Mouse (Mus musculus) lung, embryonic 16.5 days (tissue): ENCODE measurements around the gene Fbxo22. TPM values are rescaled to one million over a fixed set of nuclear protein-coding genes. Genes with fewer than 3 reads are reported as not detected.
A peak's percentile ranks its signal among the peaks of the same experiment; 100 is the strongest.
"Not testable (repeated sequence)": the region's sequence is repeated elsewhere in the genome, so short reads cannot be mapped to it uniquely, and the experiment has no call there.

ENCODE experiments used
- ATAC-seq: fragments of 200-750 bp; cut with Nextera tagmentation; 2 replicates; pipeline ENCODE4 v1.8.0; 2017; ENCODE audit warnings: low read depth, mild to moderate bottlenecking, moderate library complexity
- H3K27ac ChIP-seq: fragments of 300-500 bp; sonication (generic); 2 replicates; pipeline ENCODE4 v1.5.1; 2014; ENCODE audit warnings: mild to moderate bottlenecking, control low read depth, low read length
- H3K27me3 ChIP-seq: fragments of 300-500 bp; sonication (generic); 2 replicates; pipeline ENCODE4 v1.6.1; 2014; ENCODE audit warnings: low read depth, low read length, mixed read lengths; ENCODE audit not compliant: control insufficient read depth, insufficient read depth
- H3K36me3 ChIP-seq: fragments of 300-500 bp; sonication (generic); 2 replicates; pipeline ENCODE4 v1.6.1; 2014; ENCODE audit warnings: low read length; ENCODE audit not compliant: control insufficient read depth, insufficient read depth
- H3K4me1 ChIP-seq: fragments of 300-500 bp; sonication (generic); replicated peaks from 2 replicates; pipeline ENCODE4 v1.6.1; 2014; ENCODE audit warnings: low read length, mixed read lengths; ENCODE audit not compliant: control insufficient read depth, insufficient read depth
- H3K4me2 ChIP-seq: fragments of 300-500 bp; sonication (generic); 2 replicates; pipeline ENCODE4 v1.6.1; 2014; ENCODE audit warnings: low read depth, low read length, control low read depth
- H3K4me3 ChIP-seq: fragments of 300-500 bp; sonication (generic); 2 replicates; pipeline ENCODE4 v1.5.1; 2014; ENCODE audit warnings: mild to moderate bottlenecking, low read length, control low read depth
- H3K9ac ChIP-seq: fragments of 300-500 bp; sonication (generic); 2 replicates; pipeline ENCODE4 v1.6.1; 2014; ENCODE audit warnings: low read length, control low read depth
- H3K9me3 ChIP-seq: fragments of 300-500 bp; sonication (generic); 2 replicates; pipeline ENCODE4 v1.6.1; 2016; ENCODE audit warnings: low read length; ENCODE audit not compliant: control insufficient read depth
- WGBS: fragments of 180-500 bp; shearing (Covaris S2); extraction: QIAGEN DNeasy Blood & Tissue Kit; methylation state at CpG from one replicate; pipeline ENCODE4 v1.1.7; 2014; 5-methylcytosine and 5-hydroxymethylcytosine counted together
- polyA plus RNA-seq: library from polyadenylated mRNA; unstranded; fragments of >200 nt; fragmentation: Nextera tagmentation; extraction: Ambion mirVana; gene quantifications from 2 replicates; pipeline ENCODE4 v1.2.1, GENCODE M21; 2015

The Fbxo22 gene
- polyA plus RNA-seq, 1 experiment from 2014 or later, result 52.6 TPM

DNA sequence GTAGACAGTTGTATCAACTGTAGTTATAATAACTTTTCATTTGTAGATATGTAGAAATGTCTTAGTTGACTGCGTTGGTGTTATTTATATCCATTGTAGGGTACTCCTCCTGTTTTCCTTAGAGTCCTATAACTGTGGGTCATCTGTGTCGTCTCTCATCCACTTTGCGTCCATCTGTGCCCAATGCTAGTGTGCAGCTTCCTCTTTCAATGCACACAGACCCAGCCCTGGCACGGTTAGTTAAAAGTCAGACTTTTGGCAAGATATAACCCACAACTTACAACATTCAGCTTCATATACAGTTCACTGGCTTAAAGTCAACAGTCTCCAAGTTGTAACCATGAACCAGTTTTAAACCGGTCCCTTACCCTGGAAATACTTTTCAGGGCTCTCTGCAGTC is 23.4 kb downstream of the Fbxo22 start:
- no peaks in the 10 kb centered on the region for H3K9me3 ChIP-seq
- WGBS, result 90% methylated on average over 5 of the region's 5 CpGs
- H3K4me2 ChIP-seq, result no peak overlapping the region
- H3K4me1 ChIP-seq, result no peaks in the 10 kb centered on the region
- no peaks in the 10 kb centered on the region for H3K27me3 ChIP-seq
- ATAC-seq, result no peak
- H3K36me3 ChIP-seq, result no peaks in the 10 kb centered on the region
- H3K9ac ChIP-seq, result no peak overlapping the region
- H3K4me3 ChIP-seq, result no peak overlapping the region
- no peak overlapping the region for H3K27ac ChIP-seq

DNA sequence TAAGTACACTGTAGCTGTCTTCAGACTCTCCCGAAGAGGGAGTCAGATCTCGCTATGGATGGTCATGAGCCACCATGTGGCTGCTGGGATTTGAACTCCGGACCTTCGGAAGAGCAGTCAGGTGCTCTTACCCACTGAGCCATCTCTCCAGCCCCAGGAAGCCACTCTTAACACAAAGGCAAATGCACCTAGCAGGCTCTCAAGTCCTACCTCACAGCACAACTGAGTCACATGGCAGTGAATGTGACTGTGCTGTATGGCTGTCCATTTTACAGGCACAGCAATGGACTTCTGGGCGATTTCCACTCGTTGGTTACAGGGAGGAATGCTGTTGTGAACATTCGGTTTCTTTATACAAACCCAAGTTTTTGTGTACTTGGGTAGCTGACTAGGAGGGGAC is 23.9 kb downstream of the Fbxo22 start:
- Histone ChIP-seq H3K27ac (no peak overlapping the region), H3K4me2 (no peak overlapping the region), H3K4me1 (no peaks in the 10 kb centered on the region), H3K27me3 (no peaks in the 10 kb centered on the region), H3K9me3 (no peaks in the 10 kb centered on the region), H3K36me3 (no peaks in the 10 kb centered on the region), H3K4me3 (no peak overlapping the region), H3K9ac (no peak overlapping the region)
- 74% methylated on average over 7 of the region's 7 CpGs for WGBS
- no peak for ATAC-seq

DNA sequence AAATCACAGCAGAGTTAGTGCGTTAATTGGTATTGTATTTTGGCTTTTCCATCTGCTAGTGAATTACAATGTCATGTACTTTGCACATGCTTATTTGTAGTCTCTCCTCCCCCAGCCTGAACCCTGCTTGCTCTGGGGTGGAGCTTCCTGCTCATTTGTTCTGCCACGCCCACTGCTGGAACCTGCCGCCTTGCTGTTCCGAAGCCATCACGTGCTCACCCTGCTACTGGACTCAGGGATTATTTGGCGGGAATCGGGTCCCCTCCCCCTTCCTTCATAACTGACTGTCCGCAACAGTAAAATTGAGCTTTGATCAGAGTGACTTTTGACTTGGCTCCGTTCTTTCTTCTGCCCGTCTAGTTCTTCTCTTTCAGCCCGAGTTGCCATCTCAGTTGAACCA is 24.4 kb downstream of the Fbxo22 start:
- not testable (repeated sequence) for H3K36me3 ChIP-seq, H3K4me1 ChIP-seq, H3K4me2 ChIP-seq, H3K27me3 ChIP-seq, H3K27ac ChIP-seq, H3K9ac ChIP-seq, H3K9me3 ChIP-seq, H3K4me3 ChIP-seq, ATAC-seq
- 51% methylated on average over 11 of the region's 11 CpGs for WGBS

DNA sequence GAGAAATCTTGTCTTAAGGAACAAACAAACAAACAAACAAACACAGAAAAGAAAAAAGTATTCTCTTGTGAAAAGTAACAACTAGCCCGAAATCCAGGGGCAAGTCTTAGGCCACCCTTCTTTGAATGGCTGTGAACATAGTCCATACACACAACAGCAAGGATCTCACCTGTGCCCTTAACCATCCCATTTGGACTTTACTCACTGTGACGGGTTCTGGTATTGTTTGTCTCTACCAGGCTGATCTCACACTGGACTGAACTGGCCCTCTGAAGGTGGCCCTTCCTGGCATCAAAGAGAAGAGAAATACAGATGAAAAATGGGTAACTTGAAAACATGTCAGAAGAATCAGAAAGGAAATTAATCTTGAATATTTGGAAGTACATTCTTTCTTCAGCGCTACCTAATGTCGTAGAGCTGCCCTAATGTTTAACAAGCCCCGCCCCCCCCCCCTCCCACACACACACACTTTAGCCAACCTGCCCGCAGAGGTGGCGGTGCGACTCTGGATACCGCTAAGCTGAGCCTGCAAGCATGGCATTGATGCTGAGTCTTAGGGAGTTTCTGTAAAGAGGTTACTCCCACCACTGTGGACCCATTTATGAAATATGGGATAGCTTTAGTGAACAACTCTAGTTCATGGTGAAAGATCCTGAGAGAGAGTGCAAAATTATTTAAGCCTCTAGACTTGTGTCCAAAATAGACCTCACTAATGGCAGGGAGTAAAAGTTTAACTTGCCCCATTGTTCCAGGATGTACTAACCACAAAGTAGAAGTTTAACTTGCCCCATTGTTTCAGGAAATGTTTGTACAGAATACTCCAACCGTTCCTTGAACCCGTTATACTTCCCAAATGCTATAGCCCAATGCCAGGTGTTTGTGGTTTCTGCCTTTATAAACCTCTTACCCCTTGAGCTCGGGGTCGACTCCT is 27.8 kb downstream of the Fbxo22 start:
- H3K4me1 ChIP-seq, result no peaks in the 10 kb centered on the region
- no peak overlapping the region for H3K4me2 ChIP-seq
- H3K4me3 ChIP-seq, result no peak overlapping the region
- H3K9ac ChIP-seq, result no peak overlapping the region
- no peaks in the 10 kb centered on the region; the same call in 1 of the 2 replicates for H3K27me3 ChIP-seq
- H3K9me3 ChIP-seq, result no peaks in the 10 kb centered on the region
- H3K27ac ChIP-seq, result no peak overlapping the region
- no peaks in the 10 kb centered on the region for H3K36me3 ChIP-seq
- WGBS, result 57% methylated on average over 12 of the region's 13 CpGs
- no peak for ATAC-seq

DNA sequence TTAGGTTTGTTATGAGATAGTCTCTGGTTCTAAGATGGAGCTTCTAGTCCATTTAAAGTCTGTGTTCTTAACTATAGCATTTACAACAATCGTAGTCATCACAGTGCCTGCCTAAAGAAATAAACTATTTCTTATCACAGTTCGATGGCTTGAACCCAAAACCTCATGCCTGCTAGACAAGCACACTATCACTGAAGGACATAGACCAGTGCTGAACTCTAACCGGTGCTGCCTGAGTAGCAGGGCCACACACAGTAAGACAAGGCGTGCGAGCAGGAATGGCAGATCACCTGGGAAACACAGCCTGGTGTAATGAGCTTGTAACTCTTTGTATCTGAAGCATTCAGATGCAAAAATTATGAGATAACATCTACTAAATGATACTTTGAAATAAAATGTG is 32.1 kb downstream of the Fbxo22 start:
- Histone ChIP-seq H3K4me3 (no peak overlapping the region), H3K27ac (no peak overlapping the region), H3K9me3 (no peaks in the 10 kb centered on the region), H3K9ac (no peak overlapping the region), H3K4me1 (no peaks in the 10 kb centered on the region), H3K36me3 (no peaks in the 10 kb centered on the region), H3K27me3 (peaks cover 2% of the 10 kb centered on the region), H3K4me2 (no peak overlapping the region)
- WGBS, result 65% methylated on average over 5 of the region's 5 CpGs
- ATAC-seq, result no peak

DNA sequence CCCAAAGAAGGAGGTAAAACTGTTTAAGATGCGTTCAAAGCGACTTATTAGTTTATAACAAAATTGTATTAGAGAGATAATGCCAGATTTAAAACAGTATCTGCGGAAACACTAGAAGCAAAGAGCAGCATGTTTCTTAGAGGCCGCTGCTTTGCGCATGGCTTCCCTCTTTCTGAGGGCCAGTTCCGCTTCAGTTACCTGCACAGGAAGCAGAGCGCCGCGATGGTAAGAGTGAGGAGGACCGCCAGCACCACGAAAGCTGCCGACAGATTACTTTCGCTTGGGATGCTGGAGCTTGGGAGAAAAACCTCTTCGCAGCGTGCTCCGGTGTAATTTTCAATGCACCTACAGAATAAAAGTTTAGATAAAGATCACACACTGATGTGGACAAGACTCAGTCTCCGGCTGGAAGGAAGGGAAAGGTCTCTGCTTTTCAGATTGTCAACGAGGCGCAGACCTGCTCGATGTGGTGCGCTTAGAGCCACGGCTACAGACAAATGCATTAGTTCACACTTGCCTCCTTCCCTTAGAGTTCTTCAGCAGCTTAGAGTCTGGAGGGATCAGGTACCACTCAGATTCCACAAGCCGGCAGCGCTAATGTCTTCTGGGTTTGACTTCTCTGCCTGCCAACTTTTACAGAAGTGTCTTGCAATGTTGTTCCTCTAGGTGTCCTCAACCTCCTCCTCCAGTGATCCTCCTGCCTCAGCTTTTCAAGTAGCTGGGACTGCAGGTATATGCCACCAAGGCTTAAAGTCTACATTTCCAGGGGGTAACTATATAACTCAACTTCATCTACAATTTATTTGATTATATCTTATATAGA is 33.3 kb downstream of the Fbxo22 start:
- Histone ChIP-seq H3K27ac (no peak overlapping the region), H3K9ac (peak overlapping the region; percentile 20; the same call in 1 of the 2 replicates), H3K27me3 (peaks cover 2% of the 10 kb centered on the region), H3K4me3 (peak overlapping the region; percentile 39), H3K4me2 (peak overlapping the region; percentile 58), H3K9me3 (no peaks in the 10 kb centered on the region), H3K36me3 (no peaks in the 10 kb centered on the region), H3K4me1 (no peaks in the 10 kb centered on the region)
- ATAC-seq, result no peak
- 39% methylated on average over 24 of the region's 24 CpGs for WGBS

DNA sequence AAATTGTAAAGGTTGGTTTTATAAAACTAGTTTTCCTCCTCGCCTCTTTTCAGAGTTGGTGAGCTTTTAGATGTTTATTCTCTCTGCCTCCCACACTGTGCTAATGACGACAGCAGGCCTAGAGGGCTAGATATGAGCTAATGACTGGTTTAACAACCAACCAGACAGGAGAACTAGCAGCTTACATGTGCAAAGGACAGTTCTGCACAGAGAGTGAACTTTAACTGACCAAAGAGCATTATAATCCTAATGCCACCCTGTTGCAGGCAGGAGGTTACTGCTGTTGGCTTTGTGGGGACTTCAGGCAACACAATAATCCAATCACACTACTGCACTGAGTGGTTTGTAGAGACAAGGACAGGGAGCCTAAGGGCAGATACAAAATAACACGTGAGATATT is 34.6 kb downstream of the Fbxo22 start:
- H3K9me3 ChIP-seq, result no peaks in the 10 kb centered on the region
- no peaks in the 10 kb centered on the region for H3K4me1 ChIP-seq
- no peak overlapping the region for H3K4me3 ChIP-seq
- no peak overlapping the region for H3K9ac ChIP-seq
- peaks cover 2% of the 10 kb centered on the region for H3K27me3 ChIP-seq
- no peak for ATAC-seq
- H3K4me2 ChIP-seq, result no peak overlapping the region
- no peak overlapping the region for H3K27ac ChIP-seq
- no peaks in the 10 kb centered on the region for H3K36me3 ChIP-seq
- WGBS, result 69% methylated on average over 3 of the region's 3 CpGs

DNA sequence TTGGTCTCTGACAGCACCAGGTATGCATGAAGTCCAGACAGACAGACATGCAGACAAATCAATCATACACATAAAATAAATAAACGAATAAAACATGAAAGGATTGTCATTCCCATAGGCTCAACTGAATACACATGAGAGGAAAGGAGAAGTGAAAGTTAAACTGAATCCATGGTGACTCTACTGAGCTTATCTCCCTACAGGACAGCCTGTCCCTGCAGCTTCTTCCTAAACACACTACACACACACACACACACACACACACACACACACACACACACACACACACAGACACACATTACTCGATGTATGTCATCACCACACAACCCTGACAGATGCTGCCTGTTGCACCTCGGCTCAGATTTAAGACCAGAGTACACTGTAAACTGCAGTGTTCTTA is 35.4 kb downstream of the Fbxo22 start:
- Histone ChIP-seq H3K9ac (no peak overlapping the region), H3K4me2 (no peak overlapping the region), H3K27me3 (peaks cover 2% of the 10 kb centered on the region), H3K9me3 (no peaks in the 10 kb centered on the region), H3K36me3 (no peaks in the 10 kb centered on the region), H3K4me3 (no peak overlapping the region), H3K27ac (no peak overlapping the region), H3K4me1 (no peaks in the 10 kb centered on the region)
- WGBS, result 71% methylated on average over 3 of the region's 3 CpGs
- no peak for ATAC-seq

DNA sequence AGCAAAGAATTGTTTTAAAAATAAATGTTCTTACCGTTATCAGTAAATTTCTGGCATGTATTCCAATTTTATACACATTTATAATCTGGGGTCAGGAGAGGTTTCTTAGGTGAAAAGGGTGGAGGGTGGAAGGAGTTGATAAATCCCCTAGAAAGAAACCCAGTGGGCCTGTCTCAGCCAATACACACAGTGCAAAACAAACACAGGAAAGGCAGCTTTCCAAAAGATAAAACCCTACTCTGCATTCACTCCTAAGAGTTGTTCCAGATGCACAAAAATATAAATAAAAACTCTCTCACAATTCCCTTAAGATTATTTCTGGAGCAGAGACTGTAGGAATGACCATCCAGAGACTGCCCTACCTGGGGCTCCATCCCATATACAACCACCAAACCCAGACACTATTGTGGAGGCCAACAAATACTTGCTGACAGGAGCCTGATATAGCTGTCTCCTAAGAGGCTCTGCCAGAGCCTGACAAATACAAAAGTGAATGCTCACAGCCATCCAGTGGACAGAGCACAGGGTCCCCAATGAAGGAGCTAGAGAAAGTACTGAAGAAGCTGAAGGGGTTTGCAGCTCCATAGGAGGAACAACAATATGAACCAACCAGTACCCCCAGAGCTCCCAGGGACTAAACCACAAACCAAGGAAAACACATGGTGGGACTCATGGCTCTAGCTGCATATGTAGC is 36.5 kb downstream of the Fbxo22 start:
- not testable (repeated sequence) for H3K27ac ChIP-seq, ATAC-seq, H3K4me3 ChIP-seq, H3K36me3 ChIP-seq, H3K27me3 ChIP-seq, H3K4me2 ChIP-seq, H3K9me3 ChIP-seq, H3K4me1 ChIP-seq, H3K9ac ChIP-seq
- WGBS, result 77% methylated on average over 1 of the region's 1 CpGs
